Mouse (Mus musculus): ENCODE results near the gene Ccdc194.

Gene Ccdc194

DNA sequence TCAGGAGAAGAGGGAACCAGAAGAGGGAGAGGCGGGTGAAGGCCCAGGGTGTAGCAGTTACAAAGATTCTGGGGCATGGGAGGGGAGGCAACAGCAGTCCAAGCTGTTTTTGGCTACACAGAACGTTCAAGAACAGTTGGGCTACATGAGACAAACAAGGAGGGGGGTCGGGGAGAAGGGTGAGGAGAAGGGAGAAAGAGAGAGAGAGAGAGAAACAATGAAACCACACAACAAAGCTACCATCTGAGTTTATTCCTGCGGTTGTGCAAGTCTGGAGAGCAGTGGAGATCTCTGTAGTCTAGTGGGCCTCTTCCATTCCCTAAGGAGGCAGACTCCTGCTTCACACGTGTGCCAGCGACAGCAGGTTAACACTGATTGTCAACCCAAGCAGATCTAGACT is 28.5 kb upstream of the Ccdc194 start:
- no peak for DNase-seq (ENCODE audit: low read depth, low spot score)

DNA sequence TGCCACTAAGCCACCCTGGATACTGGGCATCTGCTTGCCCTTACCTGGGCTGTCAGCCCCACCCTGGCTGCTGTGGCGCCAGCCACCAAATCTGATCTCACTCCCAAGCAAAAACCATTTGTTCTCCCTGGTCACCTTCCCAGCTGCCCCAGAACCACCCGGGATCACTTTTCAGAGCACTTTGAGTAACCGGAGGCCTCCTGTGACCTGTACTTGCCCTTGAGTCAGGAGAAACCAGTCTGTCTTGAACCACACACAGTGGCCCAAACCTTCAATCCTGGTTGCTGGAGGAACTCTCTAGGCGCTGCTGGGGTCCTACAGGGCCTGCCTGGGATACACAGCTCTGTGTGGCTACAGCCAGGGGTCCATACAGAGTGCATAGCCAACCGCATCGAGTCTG is 27.3 kb upstream of the Ccdc194 start:
- DNase-seq (ENCODE audit: low read depth, low spot score) = no peak

DNA sequence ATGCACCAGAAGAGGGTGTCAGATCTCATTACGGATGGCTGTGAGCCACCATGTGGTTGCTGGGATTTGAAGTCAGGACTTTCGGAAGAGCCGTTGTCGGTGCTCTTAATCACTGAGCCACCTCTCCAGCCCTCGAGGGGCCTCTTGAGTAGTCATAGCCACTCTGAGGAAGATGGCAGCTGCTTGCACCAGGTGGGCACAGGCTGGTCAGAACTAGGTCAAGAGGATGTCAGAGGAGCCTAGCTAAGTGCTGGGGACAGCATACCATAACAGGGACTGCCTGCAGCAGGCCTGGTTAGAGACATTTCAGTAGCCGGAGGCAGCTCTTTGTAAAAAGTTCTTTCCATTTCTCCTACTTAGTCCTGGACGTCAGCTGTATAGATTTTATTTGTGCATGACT is 25.2 kb upstream of the Ccdc194 start:
- no peak for DNase-seq (ENCODE audit: low read depth, low spot score)

DNA sequence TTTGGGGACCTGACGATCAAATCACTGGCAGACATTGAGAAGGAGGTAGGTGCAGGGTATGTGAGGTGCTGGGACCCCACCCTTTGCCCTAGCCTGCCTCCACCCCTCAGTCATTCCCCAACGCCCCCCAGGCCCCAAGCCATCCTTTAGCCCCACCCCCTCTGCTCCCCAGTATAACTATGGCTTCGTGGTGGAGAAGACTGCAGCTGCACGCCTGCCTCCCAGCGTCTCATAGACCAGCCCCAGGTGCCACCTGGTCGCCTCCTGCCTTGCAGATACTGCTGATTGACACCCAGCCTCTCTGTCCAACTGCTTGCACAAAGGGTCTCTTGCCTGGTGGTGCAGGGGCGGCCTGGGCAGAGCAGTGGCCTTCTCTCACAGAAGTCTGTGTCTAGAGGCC is 22.1 kb upstream of the Ccdc194 start:
- no peak for DNase-seq (ENCODE audit: low read depth, low spot score)

DNA sequence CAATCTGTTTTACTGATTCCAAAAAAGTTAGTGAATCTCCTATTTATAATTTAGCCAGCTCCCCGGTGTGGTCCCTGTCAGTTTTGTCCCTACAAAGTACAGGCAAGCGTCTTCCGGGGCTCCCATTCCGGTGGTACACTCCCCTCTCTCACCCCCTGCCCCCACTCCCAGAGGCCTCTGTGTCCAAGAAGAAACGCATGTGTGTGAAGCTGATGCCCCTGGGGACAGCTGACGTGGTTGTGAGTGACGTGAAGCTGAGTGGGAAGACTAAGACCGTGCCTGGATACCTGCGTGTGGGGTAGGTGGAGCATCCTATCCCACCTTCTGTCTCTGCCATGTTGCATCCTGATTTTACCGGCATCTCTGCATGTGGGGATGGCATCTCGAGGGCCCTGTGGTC is 19.5 kb upstream of the Ccdc194 start:
- DNase-seq (ENCODE audit: low read depth, low spot score) = no peak

DNA sequence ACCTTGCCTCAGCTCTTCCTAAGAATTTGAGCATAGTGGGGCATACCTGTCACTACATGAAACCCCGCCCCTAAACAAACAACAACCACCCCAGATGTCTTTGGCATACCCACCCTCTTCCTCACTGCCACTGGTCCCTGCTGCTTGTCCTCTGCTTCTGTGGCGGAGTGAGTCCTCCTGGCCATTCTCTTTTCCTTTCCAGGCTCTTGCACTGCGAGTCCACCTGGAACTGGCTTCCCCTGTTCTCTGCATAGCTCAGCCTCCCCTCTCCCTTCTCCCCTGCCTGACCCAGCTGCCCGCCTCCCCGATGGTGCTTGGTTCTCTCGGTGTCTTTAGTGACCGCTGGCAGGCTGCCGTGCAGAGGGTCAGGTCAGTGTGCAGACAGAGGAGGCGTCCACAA is 18.2 kb upstream of the Ccdc194 start:
- DNase-seq (ENCODE audit: low read depth, low spot score) = no peak

DNA sequence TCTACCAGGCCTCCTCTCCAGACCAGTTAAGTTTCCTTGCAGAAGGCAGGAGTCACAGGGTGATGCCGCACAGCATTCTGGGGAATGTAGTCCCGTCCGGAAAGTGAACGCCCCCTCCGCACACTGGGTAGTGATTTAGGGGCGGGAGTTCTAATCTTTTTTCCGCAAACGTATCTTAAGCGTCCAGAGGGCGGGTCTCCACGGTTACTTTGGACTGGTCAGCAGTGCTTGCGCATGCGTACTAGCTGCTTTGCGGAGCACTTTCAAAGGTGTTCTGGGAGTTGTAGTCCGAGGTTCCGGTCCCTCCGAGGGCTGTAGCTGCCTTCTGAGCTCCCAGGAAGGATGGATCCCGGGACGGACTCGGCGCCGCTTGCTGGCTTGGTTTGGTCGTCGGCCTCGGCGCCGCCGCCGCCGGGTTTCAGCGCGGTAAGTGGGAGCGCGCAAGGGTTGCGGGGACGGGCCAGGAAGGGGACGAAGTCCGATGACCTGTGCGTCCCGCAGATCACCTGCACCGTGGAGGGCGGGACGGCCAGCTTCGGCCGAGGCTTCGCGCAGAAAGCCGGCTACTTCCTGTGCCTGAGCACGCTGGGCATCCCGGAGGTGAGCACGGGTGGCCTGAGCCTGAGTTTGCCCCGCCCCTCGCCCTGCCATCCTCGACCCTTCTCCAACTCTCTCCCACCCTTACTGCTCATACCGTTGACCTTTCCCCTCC is 17.3 kb upstream of the Ccdc194 start, which contains the start of gene Mvb12a:
Gene Mvb12a (plus strand): TSS at position 291 of the 712 bp plus-strand sequence.
- DNase-seq (ENCODE audit: low read depth, low spot score) = peak; percentile 100

DNA sequence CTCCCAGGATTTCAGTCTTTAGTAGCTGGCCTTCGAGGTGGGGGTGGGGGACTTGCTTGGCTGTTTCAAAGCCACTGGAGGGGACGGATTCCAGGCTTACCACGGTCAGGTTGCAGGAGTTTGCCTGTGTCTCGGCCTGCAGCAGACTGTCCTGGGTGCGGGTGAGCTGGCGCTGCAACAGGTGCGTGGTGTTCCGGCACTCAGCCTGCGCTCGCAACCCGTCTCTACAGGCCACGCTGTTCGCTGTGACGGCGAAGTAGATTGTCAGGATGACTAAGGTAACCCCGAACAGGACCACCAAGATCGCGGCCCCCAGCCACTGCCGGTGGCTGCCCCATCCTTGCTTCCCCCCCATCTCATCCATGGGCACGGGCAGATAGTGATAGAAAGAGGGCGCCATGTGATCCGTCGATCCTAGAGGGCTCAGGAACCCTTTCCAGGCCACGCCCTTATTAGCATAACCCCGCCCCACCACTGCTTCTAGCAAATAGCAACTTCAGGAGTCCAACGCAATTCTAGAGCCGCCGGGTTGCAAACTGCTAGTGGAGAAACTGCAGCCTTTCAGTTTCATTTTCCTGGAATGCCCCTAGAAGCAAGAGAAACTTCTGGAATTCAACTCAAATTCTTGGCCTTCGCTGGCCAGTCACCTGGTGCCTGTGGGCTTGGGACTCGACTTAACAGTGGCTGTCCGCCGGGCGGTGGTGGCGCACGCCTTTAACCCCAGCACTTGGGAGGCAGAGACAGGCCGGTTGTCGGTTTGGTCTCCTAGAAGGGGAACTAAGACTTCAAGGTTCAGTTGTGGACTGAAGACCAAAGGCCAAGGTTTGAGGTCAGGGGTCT is 11.7 kb upstream of the Ccdc194 start, which contains the start of gene Bst2:
Gene Bst2 (minus strand): TSS at position 429 of the 840 bp plus-strand sequence.
- peak; percentile 97 for DNase-seq (ENCODE audit: low read depth, low spot score)

DNA sequence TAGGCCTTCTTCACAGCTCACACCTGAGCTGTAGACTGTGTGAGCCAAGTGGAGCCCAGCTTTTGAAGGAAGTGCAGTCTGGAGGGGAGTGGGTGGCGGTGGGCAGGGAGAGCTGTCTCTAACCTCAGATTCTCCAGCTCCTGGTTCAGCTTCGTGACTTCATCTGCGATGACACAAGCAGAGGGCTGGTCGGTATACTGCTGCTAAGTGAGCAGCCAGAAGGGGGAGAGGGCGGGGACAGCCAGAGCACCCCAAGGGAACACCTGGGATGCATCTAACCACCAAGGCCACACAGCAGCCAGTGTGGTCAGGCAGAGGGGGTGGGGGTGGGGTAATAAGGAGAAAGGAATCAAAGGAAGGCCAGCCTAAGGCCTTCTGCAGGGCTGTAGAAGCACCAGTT is 10.2 kb upstream of the Ccdc194 start:
- no peak for DNase-seq (ENCODE audit: low read depth, low spot score)

DNA sequence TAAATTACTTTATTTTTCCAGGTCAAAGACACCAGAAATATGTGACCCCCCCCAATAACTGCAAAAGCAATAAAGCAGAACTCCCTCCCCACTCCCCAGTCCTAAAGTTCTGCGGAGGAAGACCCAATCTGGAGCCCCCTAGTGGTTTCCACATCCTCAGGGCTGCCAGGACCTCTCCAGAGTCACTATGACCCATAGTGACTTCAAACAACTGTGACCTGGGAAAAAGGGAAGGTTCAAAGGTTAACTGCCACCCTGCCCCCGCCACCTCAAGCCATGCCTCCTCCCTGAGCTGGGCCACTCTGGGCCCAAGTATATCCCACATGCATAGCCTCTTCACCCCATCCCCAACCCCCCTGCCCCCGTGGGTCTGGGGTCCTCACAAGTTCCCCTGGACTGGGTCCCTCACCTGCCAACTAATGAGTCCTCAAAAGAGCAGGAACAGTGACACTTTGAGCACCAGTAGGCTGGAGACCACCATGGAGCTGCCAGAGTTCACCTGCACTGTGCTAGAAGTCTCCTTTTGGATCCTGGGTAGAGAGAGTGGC is 8.8 kb upstream of the Ccdc194 start:
- DNase-seq (ENCODE audit: low read depth, low spot score) = no peak

DNA sequence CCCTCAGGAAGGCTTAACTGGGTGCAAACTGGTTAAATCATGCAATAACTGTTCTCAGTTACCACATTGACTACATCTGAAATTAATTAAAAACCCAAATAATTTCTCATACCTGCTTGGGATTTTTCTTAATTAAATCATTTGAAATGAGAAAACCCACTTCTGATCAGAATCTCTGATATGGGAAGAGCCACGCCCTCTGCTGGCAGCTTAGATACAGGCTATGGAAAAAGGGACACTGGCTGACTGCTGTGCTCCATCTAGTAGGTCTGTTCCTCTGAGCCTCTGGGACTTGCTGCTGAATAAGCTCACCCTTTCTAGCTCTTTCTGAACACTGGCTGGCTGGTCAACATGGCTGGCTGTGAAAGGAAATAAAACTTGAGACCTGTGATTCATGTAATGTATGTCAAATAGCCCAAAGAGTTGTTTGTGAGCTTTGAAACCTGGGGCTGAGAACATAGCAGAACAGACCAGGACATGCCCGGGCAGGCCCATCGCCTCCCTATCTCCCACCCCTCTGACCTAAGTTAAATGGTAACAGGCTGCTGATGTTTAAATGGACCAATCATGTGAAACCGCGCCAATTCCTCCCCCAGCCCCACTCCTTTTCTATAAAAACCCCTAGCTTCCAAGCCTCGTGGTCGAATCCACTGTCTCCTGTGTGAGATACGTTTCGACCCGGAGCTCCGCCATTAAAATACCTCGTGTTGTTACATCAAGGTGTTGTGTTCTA is 5.4 kb upstream of the Ccdc194 start:
- peak; percentile 89 for DNase-seq (ENCODE audit: low read depth, low spot score)

DNA sequence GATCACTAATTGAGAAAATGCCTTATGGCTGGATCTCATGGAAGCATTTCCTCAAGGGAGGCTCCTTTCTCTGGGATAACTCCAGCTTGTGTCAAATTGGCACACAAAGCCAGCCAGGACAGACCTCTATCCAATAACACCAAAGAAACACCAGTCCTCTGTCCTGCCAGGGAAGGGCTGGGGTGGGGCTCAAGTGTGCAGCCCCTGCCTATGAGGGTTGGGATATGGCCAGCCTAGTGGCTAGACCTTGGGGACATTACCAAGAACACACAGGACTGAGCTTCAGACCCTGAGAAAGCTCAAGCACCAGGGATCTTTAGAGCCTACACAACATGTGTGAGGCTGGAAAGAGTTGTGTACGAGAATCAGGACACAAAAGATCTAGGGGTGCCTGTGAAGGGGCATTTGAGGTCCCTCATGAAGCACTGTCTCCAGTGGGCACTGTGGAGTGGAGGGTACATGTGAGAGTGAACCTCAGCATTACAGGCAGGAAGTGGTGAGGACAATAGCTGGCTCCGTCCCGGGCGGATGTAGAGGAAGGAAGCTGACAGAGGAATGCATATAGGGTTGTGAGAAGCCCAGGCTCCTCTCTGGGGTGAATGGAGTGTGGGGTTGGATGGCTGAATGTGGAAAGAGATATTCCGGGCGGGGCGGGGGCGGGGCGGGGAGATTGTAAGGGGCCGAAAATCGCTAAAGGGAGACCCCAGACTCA is 3.0 kb upstream of the Ccdc194 start:
- peak; percentile 76 for DNase-seq (ENCODE audit: low read depth, low spot score)

DNA sequence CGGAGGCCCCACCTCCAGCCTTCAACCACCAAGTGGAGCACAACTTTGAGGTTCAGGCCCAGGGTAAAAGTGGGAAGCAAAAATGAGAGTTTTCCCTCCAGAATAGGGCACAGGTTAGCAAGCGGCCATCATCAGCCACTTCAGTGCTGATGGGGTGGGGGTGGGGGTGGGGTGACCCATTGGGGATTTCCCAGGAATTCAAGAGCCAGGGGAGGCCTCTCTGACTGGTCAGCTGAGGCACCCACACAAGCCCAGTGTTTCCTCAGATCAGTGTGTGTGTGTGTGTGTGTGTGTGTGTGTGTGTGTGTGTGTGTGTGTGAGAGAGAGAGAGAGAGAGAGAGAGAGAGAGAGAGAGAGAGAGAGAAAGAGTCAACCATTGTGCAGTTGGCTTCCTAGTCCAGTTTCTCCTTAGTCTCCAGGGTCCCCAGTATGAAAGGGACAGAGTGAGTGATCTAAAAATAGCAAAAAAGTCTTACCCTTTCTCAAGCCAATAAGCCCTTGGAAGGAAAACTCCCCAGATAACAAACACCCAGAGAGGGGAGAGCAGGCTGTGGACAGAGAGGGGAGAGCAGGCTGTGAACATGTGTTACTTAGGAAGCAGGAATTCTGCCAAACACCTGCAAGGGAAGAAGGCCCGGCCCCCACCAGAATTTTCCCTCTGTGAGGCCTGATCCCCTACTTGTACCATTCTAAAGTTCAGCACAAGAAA is 1.8 kb upstream of the Ccdc194 start:
- DNase-seq (ENCODE audit: low read depth, low spot score) = no peak

DNA sequence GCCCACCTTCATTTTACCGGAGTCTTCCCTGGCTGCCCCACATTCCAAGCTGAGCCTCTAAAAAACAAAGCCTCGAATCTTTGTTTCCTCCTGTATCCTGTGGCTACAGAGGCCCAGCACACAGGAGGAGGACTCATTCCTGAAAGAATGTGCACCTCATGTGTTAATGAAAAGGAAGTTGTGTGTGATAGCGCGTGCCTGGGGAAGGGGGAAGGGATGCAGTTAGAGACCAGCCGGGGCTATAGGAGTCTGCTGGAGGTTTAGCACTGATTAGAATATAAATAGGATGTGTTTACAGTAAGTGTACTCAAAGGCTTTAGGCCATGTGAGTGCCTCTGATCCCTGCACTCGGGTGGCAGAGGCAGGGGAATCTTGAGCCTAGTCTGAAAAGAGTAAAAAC is 761 bp upstream of the Ccdc194 start:
- peak; percentile 98 for DNase-seq (ENCODE audit: low read depth, low spot score)

DNA sequence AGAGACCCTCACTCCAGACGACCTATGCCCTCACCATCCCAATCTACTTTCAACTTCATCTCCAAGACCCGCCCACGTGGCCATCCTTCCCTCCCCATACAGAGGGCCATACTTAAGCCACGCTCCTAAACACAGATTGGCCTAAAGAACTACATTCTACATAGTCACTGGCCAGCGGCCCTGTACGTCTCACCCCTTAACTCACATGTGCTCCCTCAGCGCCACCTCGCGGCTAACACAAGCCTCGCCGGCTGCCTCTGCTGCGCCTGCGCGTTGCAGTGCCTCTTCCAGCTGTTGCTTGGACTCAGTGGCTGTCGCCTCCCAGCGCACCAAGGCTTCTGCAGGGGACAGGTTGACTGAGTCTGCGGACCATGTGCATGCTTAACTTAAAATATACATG is 3.9 kb downstream of the Ccdc194 start:
- peak; percentile 98 for DNase-seq (ENCODE audit: low read depth, low spot score)

DNA sequence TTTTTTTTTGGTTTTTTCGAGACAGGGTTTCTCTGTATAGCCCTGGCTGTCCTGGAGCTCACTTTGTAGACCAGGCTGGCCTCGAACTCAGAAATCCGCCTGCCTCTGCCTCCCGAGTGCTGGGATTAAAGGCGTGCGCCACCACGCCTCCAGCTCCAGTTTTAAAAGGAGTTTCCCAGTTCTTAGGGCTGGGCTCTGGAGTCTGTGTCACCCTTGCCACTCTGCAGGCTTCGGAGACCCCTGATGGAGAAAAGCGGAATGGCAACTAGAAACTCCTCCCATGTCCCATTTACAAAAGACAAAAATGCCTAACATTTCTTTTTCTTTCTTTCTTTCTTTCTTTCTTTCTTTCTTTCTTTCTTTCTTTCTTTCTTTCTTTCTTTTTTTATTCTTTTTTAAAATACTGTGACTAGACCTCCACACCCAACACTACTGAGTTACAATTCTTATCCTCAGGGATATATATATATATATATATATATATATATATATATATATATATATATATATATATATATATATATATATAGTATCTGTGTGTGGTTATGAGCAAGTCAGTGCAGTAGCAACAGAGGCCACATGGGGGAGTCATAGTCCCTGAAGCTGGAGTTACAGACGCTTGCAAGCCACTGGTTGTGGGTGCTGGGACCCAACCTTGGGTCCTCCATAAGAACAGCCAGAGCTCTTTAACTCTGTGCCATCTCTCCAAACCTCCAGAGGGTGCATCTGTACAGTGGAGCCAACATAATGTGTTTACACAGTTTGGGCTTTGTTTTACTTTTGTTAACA is 6.3 kb downstream of the Ccdc194 start:
- peak; percentile 78 for DNase-seq (ENCODE audit: low read depth, low spot score)

DNA sequence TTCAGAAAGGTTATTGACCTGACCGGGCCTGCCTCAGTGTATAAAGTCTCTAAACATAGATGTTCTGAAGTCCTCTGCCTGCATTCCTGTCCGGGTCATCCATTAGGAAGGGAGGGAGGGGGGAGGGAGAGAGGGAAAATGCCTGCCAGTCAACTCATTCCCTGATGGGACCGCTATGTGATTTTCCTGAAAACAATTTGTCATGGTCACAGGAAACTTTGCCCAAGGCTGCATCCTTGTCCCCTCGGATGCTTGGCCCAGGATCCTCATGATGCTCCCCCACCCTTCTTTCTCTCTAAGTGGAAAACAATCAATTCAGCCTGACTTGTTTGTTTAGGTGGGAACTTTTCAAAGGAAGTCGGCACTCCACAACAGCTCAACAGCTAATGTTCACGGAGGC is 8.7 kb downstream of the Ccdc194 start:
- no peak for DNase-seq (ENCODE audit: low read depth, low spot score)

DNA sequence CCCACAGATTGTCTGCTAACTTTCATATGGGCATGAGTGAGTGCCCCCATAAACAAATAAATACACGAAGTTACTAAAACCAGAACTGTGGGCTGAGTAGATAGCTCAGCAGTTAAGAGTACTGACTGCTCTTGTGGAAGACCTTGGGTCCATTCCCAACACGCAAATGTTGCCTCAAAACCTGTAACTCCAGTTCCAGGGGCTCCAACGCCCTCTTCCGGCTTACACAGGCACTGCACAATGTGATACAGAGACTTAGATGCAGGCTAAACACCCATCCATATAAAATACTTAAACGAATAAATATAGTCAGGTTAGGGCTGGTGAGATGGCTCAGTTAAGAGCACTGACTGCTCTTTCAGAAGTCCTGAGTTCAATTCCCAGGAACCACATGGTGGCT is 10.5 kb downstream of the Ccdc194 start:
- DNase-seq (ENCODE audit: low read depth, low spot score) = peak; percentile 67

DNA sequence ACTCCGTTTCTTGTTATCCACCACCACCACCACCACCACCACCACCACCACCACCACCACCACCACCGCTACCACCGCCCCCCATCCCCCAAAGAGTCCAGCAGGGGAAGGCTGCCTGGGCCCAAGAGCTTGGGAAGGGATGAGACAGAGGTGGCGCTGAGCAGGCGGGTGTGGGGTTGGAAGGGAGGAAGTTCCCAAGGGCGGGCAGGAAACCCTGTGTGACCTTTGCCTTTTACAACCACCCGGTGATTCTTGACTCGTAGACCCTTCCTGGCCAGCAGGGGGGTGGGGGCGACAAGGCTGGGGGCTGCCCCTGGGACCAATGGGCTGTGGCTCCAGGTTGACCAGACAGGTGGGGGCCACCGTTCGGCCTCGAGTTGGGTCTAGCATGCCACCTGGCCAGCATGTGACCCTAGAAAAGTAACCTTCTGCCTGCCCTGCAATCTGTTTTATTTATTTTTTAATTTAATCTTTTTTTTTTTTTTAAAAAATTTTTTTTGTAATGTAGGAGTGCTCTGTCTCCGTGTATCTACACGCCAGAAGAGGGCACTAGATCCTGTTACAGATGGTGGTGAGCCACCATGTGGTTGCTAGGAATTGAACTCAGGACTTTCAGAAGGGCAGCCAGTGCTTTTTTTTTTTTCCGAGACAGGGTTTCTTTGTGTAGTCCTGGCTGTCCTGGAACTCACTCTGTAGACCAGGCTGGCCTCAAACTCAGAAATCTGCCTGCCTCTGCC is 12.3 kb downstream of the Ccdc194 start:
- DNase-seq (ENCODE audit: low read depth, low spot score) = no peak
